Mouse (Mus musculus) gastrocnemius, postnatal 14 days (tissue): ENCODE data around the gene Manba. TPM values are rescaled to one million over a fixed set of nuclear protein-coding genes. Genes with fewer than 3 reads are reported as not detected.

Experiments used
- DNase-seq: peaks from one replicate; pipeline ENCODE4 v3.0.0; 2021; ENCODE audit warnings: mixed read lengths
- intact Hi-C: fragments of 180-260 bp; cut with DNase I; formaldehyde crosslinking; loops from one replicate; pipeline ENCODE4 v1.15.1; 2025; ENCODE audit warnings: low total_unique reads
- total RNA-seq, 2 experiments: library from RNA; stranded (reverse); gene quantifications; 2 replicates each; pipeline ENCODE4 v1.2.3; 2021

Manba gene
- total RNA-seq, 2 experiments from 2014 or later, result 4.6 to 6.6 TPM

- intact Hi-C loops, result no loop called here
- DNase-seq, result no peak
Measured at GRCm38 (mm10) chr3:135605474-135605873, 120.1 kb downstream of the Manba start.

GRCm38 (mm10) chr3:135606592-135606991 lies 121.2 kb downstream of the Manba start:
- intact Hi-C loops, result no loop called here

DNA sequence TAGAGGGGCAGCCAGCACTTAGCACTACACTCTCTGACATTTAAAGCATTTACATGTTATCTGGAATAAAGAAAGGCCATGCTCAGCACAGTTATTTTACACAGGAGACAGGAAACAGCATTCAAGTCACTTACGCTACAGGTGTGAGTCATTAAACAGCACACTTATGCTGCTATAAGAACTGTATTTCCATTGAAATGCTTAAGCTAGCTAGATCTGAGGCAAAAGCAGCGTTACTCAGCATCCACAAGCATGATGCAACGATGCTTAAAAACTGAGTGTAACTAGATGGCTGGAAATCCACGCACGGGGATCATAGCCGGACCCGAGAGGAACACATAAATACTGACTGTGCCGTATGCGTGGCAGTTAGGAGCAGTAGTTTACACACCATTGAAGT lies 121.6 kb downstream of the Manba start:
- intact Hi-C loops, result no loop called here
- no peak for DNase-seq

More at GRCm38 (mm10) chr3:135606592-135606991, 121.2 kb downstream of the Manba start:
- DNase-seq, result no peak

- DNase-seq, result no peak
- intact Hi-C loops, result no loop called here
Measured at GRCm38 (mm10) chr3:135607660-135608473, 122.5 kb downstream of the Manba start.

GRCm38 (mm10) chr3:135610221-135610620 lies 124.8 kb downstream of the Manba start:
- intact Hi-C loops, result no loop called here
- no peak for DNase-seq

GRCm38 (mm10) chr3:135614376-135614775 lies 129.0 kb downstream of the Manba start:
- intact Hi-C loops, result no loop called here
- no peak for DNase-seq

GRCm38 (mm10) chr3:135616730-135617129 lies 131.3 kb downstream of the Manba start:
- intact Hi-C loops, result no loop called here
- no peak for DNase-seq

Other genes with a start within 250 kb of the Manba start
- gene Bdh2, start 204.4 kb upstream of the Manba start, total RNA-seq, result 1 to 10 TPM; 4.4 to 4.7 TPM
- gene Slc9b2, start 177.9 kb upstream of the Manba start, total RNA-seq, result under 1 TPM; 0.29 to 0.33 TPM
- not detected for gene Slc9b1, start 137.6 kb upstream of the Manba start, total RNA-seq
- gene Cisd2, start 61.7 kb upstream of the Manba start, total RNA-seq, result 10 to 100 TPM; 20.0 to 21.0 TPM
- 100 to 1,000 TPM; 286 to 311 TPM for gene Ube2d3, start 47.5 kb upstream of the Manba start, total RNA-seq
- gene Nfkb1, start 205.9 kb downstream of the Manba start, total RNA-seq, result 10 to 100 TPM; 20.2 to 20.5 TPM